Mouse (Mus musculus) bone marrow, adult 2 months (tissue): Measurements from ENCODE around the gene Sinhcaf.

ENCODE experiments used
- CTCF ChIP-seq: fragments of 200-500 bp; IDR thresholded peaks from 2 replicates; pipeline ENCODE4 v1.5.1; 2011; ENCODE audit warnings: low read length, control low read depth; ENCODE audit not compliant: control insufficient read depth, insufficient read depth
- POLR2A ChIP-seq: fragments of 200-500 bp; IDR thresholded peaks from 2 replicates; pipeline ENCODE4 v1.6.1; 2011; ENCODE audit warnings: low read depth, mild to moderate bottlenecking, control low read depth, low read length, borderline replicate concordance; ENCODE audit not compliant: control insufficient read depth

- TF ChIP-seq CTCF (no peak), POLR2A (no peak)
Observed at GRCm38 (mm10) chr6:148941880-148942279, 4.4 kb downstream of the Sinhcaf start.
